Mouse (Mus musculus) heart, postnatal 14 days (tissue): ENCODE results near the gene Spata13. TPM values are rescaled to one million over a fixed set of nuclear protein-coding genes. Genes with fewer than 3 reads are reported as not detected.

Experiments
- DNase-seq, 2 experiments: peaks; one replicate each; pipeline ENCODE4 v3.0.0; 2021 to 2022
- intact Hi-C: fragments of 180-260 bp; cut with DNase I; formaldehyde crosslinking; loops from one replicate; pipeline ENCODE4 v1.15.1; 2025
- total RNA-seq, 2 experiments: library from RNA; stranded (reverse); gene quantifications; 2 replicates each; pipeline ENCODE4 v1.2.3; 2021

Gene Spata13
- total RNA-seq, 2 experiments from 2014 or later, result 24.4 to 30.0 TPM

GRCm38 (mm10) chr14:60809881-60810280 is 176.1 kb downstream of the Spata13 start:
- DNase-seq, result no peak
- intact Hi-C loops, result no loop called here

- intact Hi-C loops, result no loop called here
- DNase-seq, result no peak
Observed at GRCm38 (mm10) chr14:60811547-60811946, 177.7 kb downstream of the Spata13 start.

Other genes with a start within 250 kb of the Spata13 start
- 10 to 100 TPM; 42.8 to 43.8 TPM for gene C1qtnf9, start 134.1 kb downstream of the Spata13 start, total RNA-seq
- gene Mipep, start 150.6 kb downstream of the Spata13 start, total RNA-seq, result 10 to 100 TPM; 51.6 to 52.2 TPM